Mouse (Mus musculus): ENCODE results near the gene Casq1. TPM values are rescaled to one million over a fixed set of nuclear protein-coding genes. Genes with fewer than 3 reads are reported as not detected.

The Casq1 gene
- polyA plus RNA-seq, 1 experiment from 2014 or later: 5.0 TPM

- Histone ChIP-seq H3K27me3 (ENCODE audit: insufficient read depth, low read length) (no peaks in the 10 kb centered on the region), H3K4me3 (ENCODE audit: low read depth, low read length) (no peak overlapping the region), H3K36me3 (ENCODE audit: insufficient read depth) (peaks cover 78% of the 10 kb centered on the region), H3K27ac (ENCODE audit: low read depth) (no peak overlapping the region), H3K9me3 (ENCODE audit: low read depth, low read length) (no peaks in the 10 kb centered on the region), H3K4me2 (no peak overlapping the region), H3K9ac (no peak overlapping the region), H3K4me1 (ENCODE audit: insufficient read depth) (no peaks in the 10 kb centered on the region)
- WGBS: 92% methylated on average over 3 of the region's 3 CpGs
- no peak for TF ChIP-seq CTCF (IDR thresholded peaks at IDR 0.05; ENCODE audit: low read depth)
- ATAC-seq (ENCODE audit: insufficient read depth) (no peak), DNase-seq (no peak)
Observed at GRCm38 (mm10) chr1:172181777-172182176, 37.9 kb downstream of the Casq1 start.

DNA sequence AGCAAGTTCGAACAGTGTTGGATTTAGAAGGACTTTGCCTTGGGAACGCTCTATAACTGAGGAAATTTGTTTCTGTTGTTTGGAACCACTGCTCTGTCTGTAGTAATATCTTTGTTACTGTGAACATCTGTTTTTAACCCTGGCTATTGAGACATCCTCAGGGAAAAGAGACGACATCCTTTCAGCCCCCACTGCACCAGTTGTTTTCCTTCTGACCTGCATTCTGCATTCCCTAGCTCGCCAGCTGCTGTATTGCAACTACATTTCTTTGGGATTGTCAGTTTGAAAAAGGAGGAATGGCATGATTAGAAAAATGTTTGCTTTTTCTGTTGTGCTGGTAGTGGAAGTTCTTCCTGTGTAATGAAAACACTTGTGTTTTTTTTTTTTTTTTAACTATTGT, 38.8 kb downstream of the Casq1 start:
- no peaks in the 10 kb centered on the region for H3K27me3 ChIP-seq (ENCODE audit: insufficient read depth, low read length)
- DNase-seq: no peak
- H3K27ac ChIP-seq (ENCODE audit: low read depth): no peak overlapping the region
- 58% methylated on average over 4 of the region's 4 CpGs for WGBS
- H3K4me1 ChIP-seq (ENCODE audit: insufficient read depth): no peaks in the 10 kb centered on the region
- H3K36me3 ChIP-seq (ENCODE audit: insufficient read depth): peaks cover 76% of the 10 kb centered on the region
- no peak overlapping the region for H3K4me2 ChIP-seq
- no peak overlapping the region for H3K9ac ChIP-seq
- no peak for TF ChIP-seq CTCF (IDR thresholded peaks at IDR 0.05; ENCODE audit: low read depth)
- H3K9me3 ChIP-seq (ENCODE audit: low read depth, low read length): no peaks in the 10 kb centered on the region
- no peak for ATAC-seq (ENCODE audit: insufficient read depth)
- H3K4me3 ChIP-seq (ENCODE audit: low read depth, low read length): no peak overlapping the region

GRCm38 (mm10) chr1:172179102-172179501, 40.6 kb downstream of the Casq1 start:
- Histone ChIP-seq H3K36me3 (ENCODE audit: insufficient read depth) (peaks cover 81% of the 10 kb centered on the region), H3K27me3 (ENCODE audit: insufficient read depth, low read length) (no peaks in the 10 kb centered on the region), H3K27ac (ENCODE audit: low read depth) (no peak overlapping the region), H3K9ac (no peak overlapping the region), H3K4me3 (ENCODE audit: low read depth, low read length) (no peak overlapping the region), H3K4me1 (ENCODE audit: insufficient read depth) (no peaks in the 10 kb centered on the region), H3K9me3 (ENCODE audit: low read depth, low read length) (no peaks in the 10 kb centered on the region), H3K4me2 (no peak overlapping the region)
- WGBS: 58% methylated on average over 7 of the region's 7 CpGs
- TF ChIP-seq CTCF (IDR thresholded peaks at IDR 0.05; ENCODE audit: low read depth): no peak
- DNase-seq (peak; percentile 62), ATAC-seq (ENCODE audit: insufficient read depth) (peak; percentile 68; the same call in 1 of the 2 replicates)

DNA sequence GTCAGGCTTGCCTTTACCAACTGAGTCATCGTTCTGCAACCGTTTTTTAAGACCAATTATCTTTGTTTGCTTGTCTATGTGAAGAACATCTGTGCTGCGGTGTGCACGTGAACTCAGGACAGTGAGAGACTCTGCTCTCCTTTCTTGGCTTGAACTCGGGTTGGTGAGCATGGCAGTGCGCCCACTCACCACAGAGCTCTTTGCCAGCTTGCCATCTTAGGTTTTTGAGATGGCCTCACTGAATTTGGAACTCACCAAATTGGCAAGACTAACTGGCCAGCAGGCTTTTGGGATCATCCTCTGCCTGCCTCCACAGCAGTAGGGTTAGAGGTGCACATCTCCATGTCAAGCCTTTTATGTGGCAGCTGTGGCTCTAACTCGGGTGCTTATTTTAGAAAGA, 41.9 kb downstream of the Casq1 start:
- H3K4me3 ChIP-seq (ENCODE audit: low read depth, low read length): no peak overlapping the region
- H3K36me3 ChIP-seq (ENCODE audit: insufficient read depth): peaks cover 89% of the 10 kb centered on the region
- WGBS: 88% methylated on average over 7 of the region's 7 CpGs
- no peak overlapping the region for H3K27ac ChIP-seq (ENCODE audit: low read depth)
- TF ChIP-seq CTCF (IDR thresholded peaks at IDR 0.05; ENCODE audit: low read depth): no peak
- no peak overlapping the region for H3K9ac ChIP-seq
- no peaks in the 10 kb centered on the region for H3K9me3 ChIP-seq (ENCODE audit: low read depth, low read length)
- ATAC-seq (ENCODE audit: insufficient read depth): no peak
- H3K4me2 ChIP-seq: no peak overlapping the region
- no peaks in the 10 kb centered on the region for H3K4me1 ChIP-seq (ENCODE audit: insufficient read depth)
- H3K27me3 ChIP-seq (ENCODE audit: insufficient read depth, low read length): no peaks in the 10 kb centered on the region
- no peak for DNase-seq

DNA sequence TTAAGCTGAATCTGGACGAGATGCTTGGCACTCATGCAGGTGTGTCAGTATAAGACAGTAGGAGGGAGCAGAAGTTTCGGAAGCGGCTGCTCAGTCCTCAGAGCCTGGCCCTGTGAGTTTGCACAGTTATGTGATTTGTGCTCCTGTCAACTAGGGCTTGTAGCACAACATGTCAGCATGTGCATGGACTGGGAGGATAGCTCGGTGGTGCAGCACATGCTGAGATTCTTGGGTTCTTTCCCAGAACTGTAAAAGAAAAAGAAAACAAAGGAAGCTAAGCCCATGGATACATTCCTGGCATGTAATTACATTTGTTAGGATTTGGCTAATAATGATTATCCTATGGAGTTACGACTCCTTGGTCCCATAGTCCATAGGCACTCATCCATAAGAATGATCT, 46.5 kb downstream of the Casq1 start:
- no peak overlapping the region for H3K4me3 ChIP-seq (ENCODE audit: low read depth, low read length)
- H3K27me3 ChIP-seq (ENCODE audit: insufficient read depth, low read length): no peaks in the 10 kb centered on the region
- no peak for TF ChIP-seq CTCF (IDR thresholded peaks at IDR 0.05; ENCODE audit: low read depth)
- no peak overlapping the region for H3K9ac ChIP-seq
- no peaks in the 10 kb centered on the region for H3K9me3 ChIP-seq (ENCODE audit: low read depth, low read length)
- DNase-seq (no peak), ATAC-seq (ENCODE audit: insufficient read depth) (no peak)
- no peaks in the 10 kb centered on the region for H3K4me1 ChIP-seq (ENCODE audit: insufficient read depth)
- H3K27ac ChIP-seq (ENCODE audit: low read depth): no peak overlapping the region
- WGBS: 79% methylated on average over 5 of the region's 5 CpGs
- no peak overlapping the region for H3K4me2 ChIP-seq
- peaks cover 89% of the 10 kb centered on the region for H3K36me3 ChIP-seq (ENCODE audit: insufficient read depth)

DNA sequence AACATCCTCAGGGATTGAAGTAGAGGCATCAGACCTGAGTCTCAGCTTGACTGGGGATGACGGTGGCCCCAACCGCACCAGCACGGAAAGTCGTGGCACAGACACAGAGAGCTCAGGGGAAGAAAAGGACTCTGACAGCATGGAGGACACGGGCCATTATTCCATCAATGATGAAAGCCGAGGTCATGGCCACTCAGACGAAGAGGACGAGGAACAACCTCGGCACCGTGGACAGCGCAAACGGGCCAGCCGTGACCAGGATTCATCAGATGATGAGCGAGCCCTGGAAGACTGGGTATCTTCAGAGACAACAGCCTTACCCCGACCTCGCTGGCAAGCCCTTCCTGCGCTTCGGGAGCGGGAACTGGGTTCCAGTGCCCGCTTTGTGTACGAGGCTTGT, 47.3 kb downstream of the Casq1 start:
- Histone ChIP-seq H3K27me3 (ENCODE audit: insufficient read depth, low read length) (no peaks in the 10 kb centered on the region), H3K9ac (no peak overlapping the region), H3K9me3 (ENCODE audit: low read depth, low read length) (no peaks in the 10 kb centered on the region), H3K36me3 (ENCODE audit: insufficient read depth) (peaks cover 89% of the 10 kb centered on the region), H3K27ac (ENCODE audit: low read depth) (no peak overlapping the region), H3K4me2 (no peak overlapping the region), H3K4me3 (ENCODE audit: low read depth, low read length) (no peak overlapping the region), H3K4me1 (ENCODE audit: insufficient read depth) (no peaks in the 10 kb centered on the region)
- no peak for TF ChIP-seq CTCF (IDR thresholded peaks at IDR 0.05; ENCODE audit: low read depth)
- ATAC-seq (ENCODE audit: insufficient read depth) (no peak), DNase-seq (no peak)
- WGBS: 93% methylated on average over 21 of the region's 21 CpGs

DNA sequence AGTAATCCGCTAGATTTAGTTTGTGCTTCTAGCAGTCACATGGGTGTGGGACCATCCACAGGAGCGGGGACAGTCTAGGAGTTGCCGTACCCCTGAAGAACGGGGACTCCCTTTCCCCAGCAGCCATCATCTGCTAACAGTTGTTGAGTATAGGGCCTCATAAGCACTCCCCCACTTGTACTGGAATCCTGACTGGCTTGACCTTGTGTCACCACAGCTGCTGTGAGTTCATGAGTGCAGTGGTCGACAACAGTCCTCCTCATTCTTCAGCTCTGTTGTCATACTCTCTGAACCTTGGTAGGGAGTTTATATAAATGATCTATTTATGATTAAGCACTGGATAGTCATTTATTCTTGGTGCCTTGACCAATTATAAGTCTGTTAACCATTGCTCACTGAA, 49.9 kb downstream of the Casq1 start:
- no peak for TF ChIP-seq CTCF (IDR thresholded peaks at IDR 0.05; ENCODE audit: low read depth)
- H3K36me3 ChIP-seq (ENCODE audit: insufficient read depth): peaks cover 90% of the 10 kb centered on the region
- no peaks in the 10 kb centered on the region for H3K9me3 ChIP-seq (ENCODE audit: low read depth, low read length)
- no peak overlapping the region for H3K4me3 ChIP-seq (ENCODE audit: low read depth, low read length)
- DNase-seq: no peak
- H3K9ac ChIP-seq: no peak overlapping the region
- no peaks in the 10 kb centered on the region for H3K27me3 ChIP-seq (ENCODE audit: insufficient read depth, low read length)
- no peak overlapping the region for H3K27ac ChIP-seq (ENCODE audit: low read depth)
- H3K4me1 ChIP-seq (ENCODE audit: insufficient read depth): no peaks in the 10 kb centered on the region
- ATAC-seq (ENCODE audit: insufficient read depth): no peak
- H3K4me2 ChIP-seq: no peak overlapping the region
- WGBS: 95% methylated on average over 5 of the region's 5 CpGs

- no peak for ATAC-seq (ENCODE audit: insufficient read depth)
- no peak overlapping the region for H3K27ac ChIP-seq (ENCODE audit: low read depth)
- no peak for TF ChIP-seq CTCF (IDR thresholded peaks at IDR 0.05; ENCODE audit: low read depth)
Observed at GRCm38 (mm10) chr1:172167911-172168310, 51.8 kb downstream of the Casq1 start.

More at GRCm38 (mm10) chr1:172167911-172168310, 51.8 kb downstream of the Casq1 start:
- peaks cover 83% of the 10 kb centered on the region for H3K36me3 ChIP-seq (ENCODE audit: insufficient read depth)
- no peaks in the 10 kb centered on the region for H3K9me3 ChIP-seq (ENCODE audit: low read depth, low read length)
- H3K4me2 ChIP-seq: no peak overlapping the region
- no peak for DNase-seq
- 84% methylated on average over 5 of the region's 5 CpGs for WGBS
- no peak overlapping the region for H3K9ac ChIP-seq
- no peaks in the 10 kb centered on the region for H3K27me3 ChIP-seq (ENCODE audit: insufficient read depth, low read length)
- no peaks in the 10 kb centered on the region for H3K4me1 ChIP-seq (ENCODE audit: insufficient read depth)
- H3K4me3 ChIP-seq (ENCODE audit: low read depth, low read length): no peak overlapping the region
